Mouse (Mus musculus): ENCODE data around the gene Mdga1.

Gene Mdga1

DNA sequence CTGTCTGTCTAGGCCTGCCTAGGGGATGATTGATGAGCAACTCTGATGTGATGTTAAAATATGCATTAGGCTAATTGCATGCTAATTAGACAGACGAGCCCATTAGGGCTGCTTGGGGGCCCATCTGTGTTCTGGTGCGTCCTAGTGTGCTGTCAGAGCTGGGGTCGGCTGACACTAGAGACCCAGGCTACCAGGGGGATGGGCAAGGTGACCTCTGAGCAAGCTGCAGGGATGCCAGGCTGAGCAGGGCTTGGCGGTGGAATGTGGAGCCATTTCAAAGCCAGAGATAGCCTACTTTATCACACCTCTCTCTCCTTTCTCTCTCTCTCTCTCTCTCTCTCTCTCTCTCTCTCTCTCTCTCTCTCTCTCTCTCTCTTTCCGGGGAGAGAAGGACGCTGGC lies 49.8 kb downstream of the Mdga1 start:
- no peak for DNase-seq (ENCODE audit: low read depth)

- no peak for DNase-seq (ENCODE audit: low read depth)
Observed at GRCm38 (mm10) chr17:29919552-29919920, 50.4 kb downstream of the Mdga1 start.

GRCm38 (mm10) chr17:29918791-29919551 lies 50.9 kb downstream of the Mdga1 start:
- no peak for DNase-seq (ENCODE audit: low read depth)

DNA sequence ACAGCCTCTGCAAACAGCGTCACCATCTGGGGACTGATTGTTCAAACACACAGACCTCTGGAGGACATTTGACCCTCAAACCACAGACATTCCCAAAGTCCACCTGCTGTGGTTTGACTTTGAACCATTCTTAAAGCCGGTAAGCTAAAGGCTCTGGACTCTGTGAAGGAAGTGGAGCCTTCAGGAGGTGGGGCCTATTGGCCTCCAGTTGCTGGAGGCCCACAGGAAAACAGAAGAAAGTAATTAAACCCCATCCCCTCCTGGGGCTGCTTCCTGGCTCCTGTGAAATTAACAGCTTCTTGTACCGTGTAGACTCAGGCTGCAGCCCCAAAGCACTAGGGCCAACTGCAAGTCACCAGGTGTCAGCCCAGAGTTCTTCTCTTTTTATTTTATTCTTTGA lies 52.9 kb downstream of the Mdga1 start:
- no peak for DNase-seq (ENCODE audit: low read depth)

GRCm38 (mm10) chr17:29915820-29916219 lies 54.1 kb downstream of the Mdga1 start:
- no peak for DNase-seq (ENCODE audit: low read depth)

DNA sequence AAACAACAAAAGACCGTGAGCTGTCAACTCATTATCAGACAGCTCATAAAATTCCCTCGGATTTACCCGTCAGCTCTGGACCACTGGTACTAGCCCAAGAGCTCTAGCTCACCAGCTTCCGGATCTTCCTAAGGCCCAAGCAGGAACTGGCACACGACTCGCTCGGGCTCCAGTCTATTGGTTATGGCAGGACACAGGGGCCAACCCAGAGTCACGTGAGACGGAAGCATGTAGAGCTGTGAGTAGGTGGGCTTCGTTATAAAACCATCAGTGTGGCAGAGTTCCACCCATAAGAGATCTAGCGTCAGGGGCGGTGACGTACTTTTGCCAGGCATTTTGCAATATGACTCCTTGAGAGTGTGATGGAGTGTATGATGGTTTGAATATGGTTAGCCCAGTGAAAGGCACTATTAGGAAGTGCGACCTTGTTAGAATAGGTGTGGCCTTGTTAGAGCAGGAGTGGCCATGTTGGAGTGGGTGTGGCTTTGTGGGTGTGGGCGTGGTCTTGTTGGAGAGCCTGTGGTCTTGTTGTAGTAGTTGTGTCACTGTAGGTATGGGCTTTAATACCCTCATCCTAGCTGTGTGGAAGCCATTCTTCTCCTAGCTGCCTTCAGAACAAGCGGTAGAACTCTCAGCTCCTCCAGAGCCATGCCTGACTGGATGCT lies 56.5 kb downstream of the Mdga1 start:
- DNase-seq (ENCODE audit: low read depth), result no peak

DNA sequence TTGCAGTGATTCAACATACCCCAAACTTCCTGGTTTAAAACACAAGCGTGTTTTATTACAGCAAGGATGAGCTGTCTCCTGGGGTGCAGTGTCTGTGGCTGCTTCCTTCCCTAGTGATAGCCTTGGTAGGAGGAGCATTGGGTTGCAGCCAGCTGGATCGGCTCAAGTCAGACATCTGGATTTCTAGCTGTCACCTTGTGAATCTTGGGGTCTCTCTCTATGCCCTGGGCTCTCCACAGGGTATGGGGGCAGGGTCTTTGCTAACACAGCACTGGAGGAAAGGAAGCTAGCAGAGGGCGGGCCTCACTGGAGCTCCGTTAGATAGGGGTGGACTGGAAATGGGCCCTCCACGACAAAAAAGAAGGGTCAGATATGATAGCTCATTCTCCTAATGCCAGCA lies 57.2 kb downstream of the Mdga1 start:
- DNase-seq (ENCODE audit: low read depth), result no peak

- DNase-seq (ENCODE audit: low read depth), result no peak
Observed at GRCm38 (mm10) chr17:29909031-29909430, 60.9 kb downstream of the Mdga1 start.

- DNase-seq (ENCODE audit: low read depth), result no peak
Observed at GRCm38 (mm10) chr17:29904694-29905093, 65.2 kb downstream of the Mdga1 start.

DNA sequence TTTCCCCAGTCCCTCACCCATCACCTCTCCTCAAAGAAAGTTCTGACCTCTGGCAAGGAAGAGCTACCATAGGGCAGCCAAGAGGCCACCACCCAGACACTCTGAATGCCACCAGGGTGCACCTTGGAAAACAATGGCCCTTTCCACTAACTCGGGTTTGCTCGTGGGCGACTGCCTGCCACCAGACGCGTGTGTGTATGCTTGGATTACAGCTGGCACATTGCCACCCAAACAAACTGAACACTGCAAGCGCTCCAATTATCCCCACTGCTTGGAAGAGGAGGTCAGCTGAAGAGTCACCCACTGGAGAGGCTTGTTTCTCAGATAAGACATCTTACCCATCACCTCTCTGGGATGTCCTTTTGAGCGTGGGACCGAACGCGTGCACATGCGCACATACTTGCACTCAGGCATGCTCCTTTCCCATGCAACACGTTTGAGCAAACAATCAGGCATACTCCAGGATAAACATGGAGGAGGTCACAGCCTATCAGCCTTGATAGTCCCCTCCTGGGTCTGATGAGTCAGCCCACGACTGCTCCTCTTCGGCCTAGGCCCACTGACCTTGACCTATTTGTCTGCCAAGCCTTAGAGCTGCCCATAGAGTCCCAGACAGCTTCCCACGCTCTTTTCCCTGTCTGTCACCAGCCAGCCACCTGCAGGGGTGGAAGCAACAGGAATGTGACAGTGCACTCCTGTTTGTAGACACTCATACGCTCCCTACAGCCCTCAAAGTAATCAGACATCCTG lies 67.3 kb downstream of the Mdga1 start:
- no peak for DNase-seq (ENCODE audit: low read depth)

GRCm38 (mm10) chr17:29900289-29900688 lies 69.6 kb downstream of the Mdga1 start:
- no peak for DNase-seq (ENCODE audit: low read depth)

DNA sequence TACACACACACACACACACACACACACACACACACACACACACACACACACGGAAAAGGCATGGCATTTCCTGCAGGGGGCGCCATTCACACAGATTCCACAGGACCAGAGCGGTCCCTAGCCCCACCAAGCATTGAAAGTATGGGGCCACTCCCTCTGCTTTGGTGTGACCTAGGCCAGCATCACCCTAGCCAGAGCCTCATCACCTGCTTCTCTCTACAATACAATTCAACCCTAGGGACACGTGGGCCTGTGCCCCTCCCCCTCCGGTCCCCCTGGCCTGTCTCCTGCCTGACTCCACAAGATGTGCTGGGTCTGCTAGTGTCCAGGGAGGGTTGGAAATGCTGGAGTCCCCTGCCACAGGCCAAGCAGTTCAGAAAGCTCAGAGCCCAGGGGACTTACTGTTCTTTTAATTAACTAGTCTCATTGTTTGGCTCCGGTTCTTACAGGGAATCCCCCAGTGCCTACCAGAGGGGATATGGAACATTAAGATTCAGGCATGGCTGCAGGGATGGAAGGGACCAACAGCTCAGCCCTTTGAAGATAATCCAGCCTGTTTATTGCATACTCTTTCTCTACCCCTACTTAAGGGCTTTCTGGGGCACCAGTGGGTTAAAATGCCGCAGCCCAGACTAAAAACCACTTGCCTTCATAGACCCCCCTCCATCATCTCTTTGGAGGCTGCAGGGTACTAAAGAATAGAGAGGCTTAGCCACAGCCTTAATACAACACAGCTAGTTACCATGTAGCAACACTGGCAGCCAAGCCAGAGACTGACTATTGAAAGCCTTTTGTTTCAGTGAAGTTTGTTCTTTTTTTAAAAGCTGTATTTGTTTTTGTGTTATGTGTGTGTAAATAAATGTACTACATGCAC lies 73.5 kb downstream of the Mdga1 start:
- DNase-seq (ENCODE audit: low read depth), result peak; percentile 47

GRCm38 (mm10) chr17:29895566-29895965 lies 74.3 kb downstream of the Mdga1 start:
- no peak for DNase-seq (ENCODE audit: low read depth)

- DNase-seq (ENCODE audit: low read depth), result no peak
Observed at GRCm38 (mm10) chr17:29894965-29895364, 74.9 kb downstream of the Mdga1 start.

GRCm38 (mm10) chr17:29890451-29891110 lies 79.3 kb downstream of the Mdga1 start:
- DNase-seq (ENCODE audit: low read depth), result no peak

- DNase-seq (ENCODE audit: low read depth), result peak; percentile 15
Observed at GRCm38 (mm10) chr17:29888981-29889980, 80.6 kb downstream of the Mdga1 start.

GRCm38 (mm10) chr17:29887881-29888826 lies 81.7 kb downstream of the Mdga1 start:
- DNase-seq (ENCODE audit: low read depth), result peak; percentile 30

DNA sequence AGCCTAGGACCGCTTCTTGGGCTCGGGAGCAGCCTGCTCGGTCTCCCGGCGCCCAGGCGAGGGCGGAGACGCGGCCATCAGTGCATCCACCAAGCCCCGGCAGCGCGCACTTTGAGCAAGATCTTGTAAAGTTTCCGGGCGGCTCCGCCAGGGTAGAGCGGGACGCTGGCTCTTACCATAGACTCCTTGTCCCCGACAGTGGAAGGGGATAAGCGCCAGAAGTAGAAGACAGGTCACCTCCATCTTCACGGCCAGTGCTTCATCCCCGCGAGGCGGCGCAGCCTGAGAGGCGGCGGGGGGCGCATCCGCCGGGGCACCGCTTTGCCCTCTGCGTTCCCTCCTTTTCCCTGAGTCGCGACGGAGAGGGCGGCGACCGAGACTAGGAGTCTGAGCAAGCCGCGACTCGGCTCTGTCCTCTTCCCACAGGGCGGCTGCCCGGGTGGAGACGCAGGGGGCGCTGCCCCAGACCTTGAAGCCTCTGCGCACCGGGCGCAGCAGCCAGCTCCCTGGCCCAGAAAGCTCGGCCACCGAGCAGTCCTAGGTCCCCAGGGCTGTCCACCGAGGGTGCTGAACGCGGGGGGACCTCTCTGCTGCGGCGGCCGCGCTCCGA lies 82.5 kb downstream of the Mdga1 start:
- peak; percentile 44 for DNase-seq (ENCODE audit: low read depth)

Measured in induced T-regulatory cell, adult 2 months (primary cell).